Mouse (Mus musculus) hematopoietic stem cell, adult 5-6 weeks (primary cell): ENCODE results near the gene Cd79a. TPM values are rescaled to one million over a fixed set of nuclear protein-coding genes. Genes with fewer than 3 reads are reported as not detected.
"Not testable (repeated sequence)": the region's sequence is repeated elsewhere in the genome, so short reads cannot be mapped to it uniquely, and the experiment has no call there.

Source experiments
- ATAC-seq, 2 experiments: fragments of 125-278 bp in 1 of 2; replicated peaks in 1 of 2; 2 replicates each; pipeline ENCODE4 v1.8.0; 2016 to 2017; ENCODE audit warnings: inconsistent platforms in 2 of 2, mild to moderate bottlenecking in 2 of 2, moderate number of reproducible peaks in 2 of 2, low read depth in 1 of 2, moderate TSS enrichment in 1 of 2; ENCODE audit not compliant: low FRiP score in 2 of 2, poor library complexity in 2 of 2, severe bottlenecking in 2 of 2, insufficient read depth in 1 of 2, low TSS enrichment in 1 of 2
- total RNA-seq: library from RNA; stranded (forward); fragments of 172-1452, 232-1000 nt; gene quantifications from 2 replicates; pipeline ENCODE4 v1.2.3, GENCODE M21; 2017

Cd79a gene
- total RNA-seq, 1 experiment from 2014 or later = not detected

GRCm38 (mm10) chr7:24883896-24884692, 13.1 kb upstream of the Cd79a start, which contains the start of gene Rps19:
Rps19 (plus strand) TSS chr7:24884371.
- peak; percentile 91 to 94 for ATAC-seq

GRCm38 (mm10) chr7:24884693-24885291, 12.4 kb upstream of the Cd79a start:
- no peak for ATAC-seq

- no peak for ATAC-seq
Observed at GRCm38 (mm10) chr7:24885468-24886307, 11.5 kb upstream of the Cd79a start.

GRCm38 (mm10) chr7:24886308-24886633, 10.9 kb upstream of the Cd79a start:
- no peak for ATAC-seq

GRCm38 (mm10) chr7:24887096-24887495, 10.1 kb upstream of the Cd79a start:
- no peak for ATAC-seq

GRCm38 (mm10) chr7:24889431-24890220, 7.6 kb upstream of the Cd79a start:
- ATAC-seq = no peak

GRCm38 (mm10) chr7:24890281-24891216, 6.6 kb upstream of the Cd79a start:
- ATAC-seq = peak; percentile 68 to 91

GRCm38 (mm10) chr7:24891241-24892124, 5.7 kb upstream of the Cd79a start:
- ATAC-seq = no peak

- no peak for ATAC-seq
Observed at GRCm38 (mm10) chr7:24892125-24892583, 5.0 kb upstream of the Cd79a start.

GRCm38 (mm10) chr7:24895749-24896148, 1.4 kb upstream of the Cd79a start:
- not testable (repeated sequence) for ATAC-seq

GRCm38 (mm10) chr7:24896269-24896668, 912 bp upstream of the Cd79a start:
- ATAC-seq = no peak

- ATAC-seq = no peak
Observed at GRCm38 (mm10) chr7:24897959-24898358, 778 bp downstream of the Cd79a start.

GRCm38 (mm10) chr7:24901114-24901513, 3.9 kb downstream of the Cd79a start:
- no peak for ATAC-seq

GRCm38 (mm10) chr7:24901842-24902241, 4.7 kb downstream of the Cd79a start:
- no peak for ATAC-seq

- no peak for ATAC-seq
Observed at GRCm38 (mm10) chr7:24902264-24902629, 5.1 kb downstream of the Cd79a start.
